Mouse (Mus musculus) liver, adult 2 months (tissue): ENCODE results near the gene Mta3.

Experiments used
- CTCF ChIP-seq: fragments of 200-500 bp; IDR thresholded peaks from 2 replicates; pipeline ENCODE4 v1.5.1; 2011; ENCODE audit warnings: low read depth, low read length, control low read depth
- POLR2A ChIP-seq: fragments of 200-500 bp; IDR thresholded peaks from 2 replicates; pipeline ENCODE4 v1.6.1; 2011; ENCODE audit warnings: low read length, control low read depth; ENCODE audit not compliant: insufficient read depth; ENCODE audit errors: extremely low read depth

- TF ChIP-seq CTCF, result no peak
- no peak for TF ChIP-seq POLR2A
Measured at GRCm38 (mm10) chr17:83747405-83748160, 41.6 kb downstream of the Mta3 start.
